Mouse (Mus musculus): ENCODE measurements around the gene Slc41a2. TPM values are rescaled to one million over a fixed set of nuclear protein-coding genes. Genes with fewer than 3 reads are reported as not detected.
A peak's percentile ranks its signal among the peaks of the same experiment; 100 is the strongest.

Slc41a2 gene
- total RNA-seq, 2 experiments from 2014 or later: 0.46 to 1.1 TPM

GRCm38 (mm10) chr10:83201525-83201924, 136.2 kb downstream of the Slc41a2 start:
- no peak for TF ChIP-seq CTCF (IDR thresholded peaks at IDR 0.05)

GRCm38 (mm10) chr10:83199290-83199689, 138.4 kb downstream of the Slc41a2 start:
- intact Hi-C loops (cut with DNase I): no loop called here
- Histone ChIP-seq H3K27ac (no peak overlapping the region), H3K4me3 (no peak overlapping the region)
- TF ChIP-seq CTCF (IDR thresholded peaks at IDR 0.05): no peak
- no peak for DNase-seq

More at GRCm38 (mm10) chr10:83201525-83201924, 136.2 kb downstream of the Slc41a2 start:
- intact Hi-C loops (cut with DNase I): no loop called here
- H3K4me3 ChIP-seq: no peak overlapping the region
- no peak for DNase-seq
- no peak overlapping the region for H3K27ac ChIP-seq

- H3K4me3 ChIP-seq: no peak overlapping the region
- TF ChIP-seq CTCF (IDR thresholded peaks at IDR 0.05): no peak
- intact Hi-C loops (cut with DNase I): no loop called here
- no peak for DNase-seq
- H3K27ac ChIP-seq: no peak overlapping the region
Measured at GRCm38 (mm10) chr10:83198692-83199091, 139.0 kb downstream of the Slc41a2 start.

- Histone ChIP-seq H3K27ac (no peak overlapping the region), H3K4me3 (no peak overlapping the region)
- peak; percentile 78 for DNase-seq
- TF ChIP-seq CTCF (IDR thresholded peaks at IDR 0.05): peak; percentile 97
- intact Hi-C loops (cut with DNase I): loop anchor here (1.0 kb wide), 1 partner anchor 289 kb away; no protein-coding TSS in a partner anchor
Measured at GRCm38 (mm10) chr10:83197690-83198336, 139.9 kb downstream of the Slc41a2 start.

- Histone ChIP-seq H3K4me3 (no peak overlapping the region), H3K27ac (no peak overlapping the region)
- intact Hi-C loops (cut with DNase I): no loop called here
- DNase-seq: no peak
- no peak for TF ChIP-seq CTCF (IDR thresholded peaks at IDR 0.05)
Measured at GRCm38 (mm10) chr10:83191982-83192381, 145.7 kb downstream of the Slc41a2 start.

- no peak for DNase-seq
- no peak for TF ChIP-seq CTCF (IDR thresholded peaks at IDR 0.05)
- intact Hi-C loops (cut with DNase I): no loop called here
- H3K27ac ChIP-seq: no peak overlapping the region
- no peak overlapping the region for H3K4me3 ChIP-seq
Measured at GRCm38 (mm10) chr10:83191476-83191875, 146.2 kb downstream of the Slc41a2 start.

GRCm38 (mm10) chr10:83189071-83189470, 148.6 kb downstream of the Slc41a2 start:
- Histone ChIP-seq H3K4me3 (no peak overlapping the region), H3K27ac (no peak overlapping the region)
- TF ChIP-seq CTCF (IDR thresholded peaks at IDR 0.05): no peak
- intact Hi-C loops (cut with DNase I): loop anchor here (10.0 kb wide), 1 partner anchor 204 kb away; the partner anchor contains the start of gene Chst11
- no peak for DNase-seq

- H3K4me3 ChIP-seq: no peak overlapping the region
- no peak for TF ChIP-seq CTCF (IDR thresholded peaks at IDR 0.05)
- H3K27ac ChIP-seq: no peak overlapping the region
- DNase-seq: no peak
- intact Hi-C loops (cut with DNase I): loop anchor here (10.0 kb wide), 1 partner anchor 202 kb away; the partner anchor contains the start of gene Chst11
Measured at GRCm38 (mm10) chr10:83186984-83187383, 150.7 kb downstream of the Slc41a2 start.

GRCm38 (mm10) chr10:83186167-83186566, 151.5 kb downstream of the Slc41a2 start:
- intact Hi-C loops (cut with DNase I): loop anchor here (10.0 kb wide), 1 partner anchor 201 kb away; the partner anchor contains the start of gene Chst11
- DNase-seq: no peak
- TF ChIP-seq CTCF (IDR thresholded peaks at IDR 0.05): no peak
- Histone ChIP-seq H3K27ac (no peak overlapping the region), H3K4me3 (no peak overlapping the region)

- Histone ChIP-seq H3K4me3 (no peak overlapping the region), H3K27ac (no peak overlapping the region)
- intact Hi-C loops (cut with DNase I): loop anchor here (10.0 kb wide), 1 partner anchor 200 kb away; the partner anchor contains the start of gene Chst11
- TF ChIP-seq CTCF (IDR thresholded peaks at IDR 0.05): no peak
- DNase-seq: no peak
Measured at GRCm38 (mm10) chr10:83185121-83185520, 152.6 kb downstream of the Slc41a2 start.

- DNase-seq: no peak
- intact Hi-C loops (cut with DNase I): loop anchor here (10.0 kb wide), 1 partner anchor 200 kb away; the partner anchor contains the start of gene Chst11
- no peak overlapping the region for H3K27ac ChIP-seq
Measured at GRCm38 (mm10) chr10:83184480-83185069, 153.1 kb downstream of the Slc41a2 start.

GRCm38 (mm10) chr10:83183634-83184479, 153.8 kb downstream of the Slc41a2 start:
- Histone ChIP-seq H3K27ac (no peak overlapping the region), H3K4me3 (no peak overlapping the region)
- TF ChIP-seq CTCF (IDR thresholded peaks at IDR 0.05): no peak
- intact Hi-C loops (cut with DNase I): loop anchor here (2.0 to 10.0 kb wide), 2 partner anchors 199 to 275 kb away; partner anchors contain the start of gene Chst11
- DNase-seq: no peak

More at GRCm38 (mm10) chr10:83184480-83185069, 153.1 kb downstream of the Slc41a2 start:
- H3K4me3 ChIP-seq: no peak overlapping the region
- no peak for TF ChIP-seq CTCF (IDR thresholded peaks at IDR 0.05)

Measured in gastrocnemius, adult 2 months (tissue).